Mouse (Mus musculus) gastrocnemius, adult 2 months (tissue): ENCODE measurements at regions not wholly inside any gene's neighbourhood (a gene's known extent, or its start where the extent isn't known, plus 50 kb on each side); places are given as distances from the start of the nearest gene placed in this dataset.

Experiments used
- DNase-seq: peaks from one replicate; pipeline ENCODE4 v3.0.0; 2022
- H3K27ac ChIP-seq: fragments of 200-600 bp; 2 replicates; pipeline ENCODE4 v1.8.1; 2022; ENCODE audit warnings: mild to moderate bottlenecking
- H3K4me3 ChIP-seq: fragments of 200-600 bp; 2 replicates; pipeline ENCODE4 v1.8.1; 2022; ENCODE audit warnings: mild to moderate bottlenecking, moderate library complexity
- CTCF ChIP-seq: fragments of 200-600 bp; IDR thresholded peaks from 2 replicates; pipeline ENCODE4 v1.8.1; 2022; ENCODE audit warnings: antibody characterized with exemption, mild to moderate bottlenecking, moderate library complexity
- intact Hi-C: fragments of 180-260 bp; cut with DNase I; formaldehyde crosslinking; loops from one replicate; pipeline ENCODE4 v1.15.1; 2025

DNA sequence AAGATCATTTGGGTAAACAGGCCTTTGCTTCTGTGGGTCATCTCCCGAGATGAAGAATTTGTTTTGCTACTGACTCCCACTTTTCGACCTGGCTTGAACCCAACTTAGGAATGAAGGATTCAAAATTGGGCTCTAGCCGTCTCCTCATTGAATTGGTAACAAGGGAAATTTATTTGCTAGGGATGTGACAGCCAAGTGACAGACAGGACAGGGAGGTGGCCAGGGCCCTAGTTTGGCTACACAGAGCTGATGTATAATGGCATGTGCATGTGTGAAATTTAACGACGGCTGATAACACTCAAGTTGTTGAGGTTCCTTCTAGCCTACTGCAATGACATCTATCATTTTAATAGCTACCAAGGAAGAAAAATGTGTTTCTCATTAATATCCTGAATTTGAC, 268.7 kb downstream of the Nedd1 start:
- H3K27ac ChIP-seq = no peak overlapping the region
- TF ChIP-seq CTCF = no peak

DNA sequence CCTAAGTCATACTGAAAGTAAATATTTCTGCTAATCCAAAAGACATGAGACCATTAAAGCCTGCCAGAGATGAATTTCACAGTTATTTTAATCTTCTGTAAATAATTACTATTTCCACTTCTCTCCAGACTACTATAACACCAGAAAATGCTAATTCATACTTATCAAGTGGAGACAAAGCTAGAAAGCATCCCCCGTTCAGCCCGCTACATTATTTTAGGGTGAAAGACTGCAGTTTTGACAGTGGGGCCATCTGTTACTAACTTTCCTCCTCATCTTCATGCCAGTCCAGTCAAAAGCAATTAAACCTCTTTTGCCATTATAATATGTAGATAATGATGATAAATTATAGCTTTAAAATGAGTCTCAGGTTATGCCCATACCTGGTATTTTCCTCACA, 276.3 kb downstream of the Nedd1 start:
- DNase-seq = no peak
- Histone ChIP-seq H3K27ac (no peak overlapping the region), H3K4me3 (no peak overlapping the region)
- no peak for TF ChIP-seq CTCF
- intact Hi-C loops = no loop called here

More for the DNA sequence above, 268.7 kb downstream of the Nedd1 start:
- DNase-seq = no peak
- intact Hi-C loops = no loop called here
- no peak overlapping the region for H3K4me3 ChIP-seq

DNA sequence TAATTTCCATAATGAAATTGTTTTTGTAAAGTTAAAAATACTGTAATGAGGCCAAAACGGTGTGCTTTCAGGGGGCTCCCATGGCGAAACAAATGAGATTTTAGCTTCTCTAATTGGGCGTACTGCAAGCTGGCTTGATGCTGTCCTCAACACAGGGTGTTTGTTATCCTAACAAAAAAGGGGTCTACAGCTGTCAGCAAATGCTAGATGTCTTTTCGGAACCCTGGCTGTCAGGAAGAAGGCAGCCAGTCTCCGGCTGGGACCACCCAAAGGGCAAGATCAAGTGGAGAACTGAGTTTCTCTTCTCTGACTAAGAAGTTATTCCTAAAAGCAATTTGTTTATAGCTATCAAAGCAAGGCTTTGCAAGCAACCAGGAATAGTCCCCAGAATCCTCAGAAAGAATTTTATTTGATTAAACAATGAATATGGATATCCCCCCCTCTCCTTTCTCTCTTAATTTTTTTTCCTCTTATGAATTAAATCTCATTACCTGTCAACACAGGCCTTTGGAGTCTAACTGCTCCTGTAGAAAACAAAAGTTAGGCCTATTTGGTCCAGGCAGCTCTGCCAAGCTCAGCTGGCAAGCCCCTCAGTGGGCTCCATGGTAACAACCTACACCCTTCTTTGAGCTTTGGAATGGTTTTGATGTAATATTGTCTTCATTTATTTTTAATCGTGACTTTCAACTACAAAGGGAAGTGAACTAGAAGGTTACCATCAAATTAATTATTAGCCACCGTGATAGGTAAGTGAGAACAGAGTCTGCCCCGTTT, 283.4 kb downstream of the Nedd1 start:
- intact Hi-C loops = no loop called here
- no peak overlapping the region for H3K27ac ChIP-seq
- H3K4me3 ChIP-seq = no peak overlapping the region
- DNase-seq = no peak
- TF ChIP-seq CTCF = no peak

DNA sequence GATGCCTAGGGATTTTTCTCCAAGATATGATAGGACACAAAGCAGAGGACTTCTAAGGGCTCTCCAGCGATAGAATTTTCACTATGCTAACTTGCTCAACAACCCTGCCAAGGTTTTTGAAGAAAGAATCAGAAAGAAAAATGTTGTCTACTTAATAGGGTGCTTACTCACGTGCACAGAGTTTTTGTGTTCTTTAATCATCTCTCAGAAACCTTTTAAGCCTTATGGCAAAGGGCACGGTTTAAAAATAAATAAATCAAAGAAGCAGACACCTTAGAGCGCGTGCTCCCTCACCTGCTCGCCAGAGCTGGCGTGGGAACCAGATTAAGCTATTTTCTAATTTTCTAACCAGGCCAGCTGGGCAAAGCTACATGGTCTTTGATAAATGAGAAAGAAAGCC, 293.0 kb downstream of the Nedd1 start:
- no peak for DNase-seq
- TF ChIP-seq CTCF = no peak
- intact Hi-C loops = no loop called here
- H3K27ac ChIP-seq = no peak overlapping the region
- H3K4me3 ChIP-seq = no peak overlapping the region

DNA sequence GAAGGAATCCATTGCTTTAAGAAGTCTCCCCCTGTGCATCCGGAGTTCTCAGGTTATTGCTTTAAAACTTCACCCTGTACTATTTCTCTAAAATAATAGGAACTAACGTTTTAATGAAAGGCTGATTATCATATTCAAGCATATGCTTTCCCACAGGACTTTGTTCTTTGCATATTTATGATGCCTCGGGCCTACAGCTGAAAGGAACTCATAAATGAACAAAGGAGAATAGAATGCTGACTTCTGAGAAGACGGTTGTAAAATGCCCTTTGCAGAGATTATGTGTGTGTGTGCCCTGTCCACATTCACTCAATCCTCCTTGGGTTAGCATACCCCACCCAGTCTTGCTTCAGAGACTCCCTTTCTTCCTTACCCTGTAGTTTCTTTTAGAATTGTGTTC, 294.2 kb downstream of the Nedd1 start:
- Histone ChIP-seq H3K4me3 (no peak overlapping the region), H3K27ac (no peak overlapping the region)
- no peak for TF ChIP-seq CTCF
- intact Hi-C loops = no loop called here
- DNase-seq = no peak

DNA sequence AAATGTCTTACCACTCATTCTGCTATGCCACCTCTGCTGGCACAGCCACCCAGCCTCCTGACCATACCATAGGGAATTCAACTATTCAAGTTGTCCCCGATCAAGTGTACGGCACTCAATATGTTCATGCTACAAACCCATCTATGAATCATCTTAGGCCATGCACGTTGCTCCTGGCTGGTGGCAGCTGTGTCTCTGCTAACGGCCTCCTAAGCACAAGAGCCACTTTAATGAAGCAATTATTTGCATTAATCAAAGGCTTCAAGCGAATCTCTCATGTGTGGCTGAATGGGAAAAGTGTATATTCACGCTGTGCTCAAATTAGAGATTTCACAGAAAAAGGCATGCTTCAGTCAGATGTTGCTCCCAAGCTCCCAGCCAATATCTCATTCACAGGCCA, 295.8 kb downstream of the Nedd1 start:
- TF ChIP-seq CTCF = no peak
- intact Hi-C loops = no loop called here
- Histone ChIP-seq H3K27ac (no peak overlapping the region), H3K4me3 (no peak overlapping the region)
- DNase-seq = no peak

DNA sequence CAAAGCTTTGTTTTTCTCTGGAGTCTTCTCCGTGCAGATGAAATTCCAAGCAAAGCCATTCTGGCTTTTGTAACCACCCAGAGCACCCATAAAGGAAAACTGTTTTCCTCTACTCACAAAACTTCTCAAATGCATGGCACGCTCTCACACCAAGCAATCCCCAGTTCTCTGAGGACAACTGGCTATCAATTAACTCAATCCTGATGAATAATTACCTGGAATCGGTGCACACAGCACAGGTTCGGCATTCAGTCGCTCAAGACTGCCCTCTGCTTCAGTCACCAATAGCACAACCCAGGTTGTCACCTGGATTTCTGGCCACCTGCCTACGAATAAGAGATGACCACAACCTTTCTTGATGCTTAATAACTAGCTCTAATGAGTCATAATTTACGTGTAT, 309.5 kb downstream of the Nedd1 start:
- intact Hi-C loops = no loop called here
- DNase-seq = no peak
- Histone ChIP-seq H3K4me3 (no peak overlapping the region), H3K27ac (no peak overlapping the region)
- TF ChIP-seq CTCF = no peak

DNA sequence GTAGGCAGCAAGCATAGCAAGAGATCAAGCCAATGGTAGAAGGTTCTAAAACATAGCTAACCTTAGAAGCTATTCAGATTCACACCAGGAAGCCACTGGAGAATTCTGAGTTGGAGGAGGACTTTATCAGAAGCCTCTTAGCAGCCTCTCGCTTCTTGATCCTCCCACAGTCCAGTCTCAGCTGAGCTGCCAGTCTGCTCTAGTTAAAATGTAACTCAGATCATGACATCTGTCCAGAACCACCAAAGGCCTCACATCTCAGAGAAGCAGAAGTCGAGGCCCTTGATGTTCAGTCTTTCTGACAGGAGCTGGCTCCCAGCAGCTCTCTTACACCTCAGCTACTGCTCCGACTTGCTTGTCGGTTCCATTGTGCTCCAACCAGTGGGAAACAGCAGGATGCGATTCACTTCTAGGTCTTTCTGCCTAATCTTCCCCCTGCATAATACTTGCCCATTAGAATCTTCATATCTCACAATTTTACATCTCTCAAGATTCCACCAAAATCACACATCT, 311.4 kb downstream of the Nedd1 start:
- Histone ChIP-seq H3K4me3 (no peak overlapping the region), H3K27ac (no peak overlapping the region)
- intact Hi-C loops = no loop called here
- no peak for TF ChIP-seq CTCF
- no peak for DNase-seq

DNA sequence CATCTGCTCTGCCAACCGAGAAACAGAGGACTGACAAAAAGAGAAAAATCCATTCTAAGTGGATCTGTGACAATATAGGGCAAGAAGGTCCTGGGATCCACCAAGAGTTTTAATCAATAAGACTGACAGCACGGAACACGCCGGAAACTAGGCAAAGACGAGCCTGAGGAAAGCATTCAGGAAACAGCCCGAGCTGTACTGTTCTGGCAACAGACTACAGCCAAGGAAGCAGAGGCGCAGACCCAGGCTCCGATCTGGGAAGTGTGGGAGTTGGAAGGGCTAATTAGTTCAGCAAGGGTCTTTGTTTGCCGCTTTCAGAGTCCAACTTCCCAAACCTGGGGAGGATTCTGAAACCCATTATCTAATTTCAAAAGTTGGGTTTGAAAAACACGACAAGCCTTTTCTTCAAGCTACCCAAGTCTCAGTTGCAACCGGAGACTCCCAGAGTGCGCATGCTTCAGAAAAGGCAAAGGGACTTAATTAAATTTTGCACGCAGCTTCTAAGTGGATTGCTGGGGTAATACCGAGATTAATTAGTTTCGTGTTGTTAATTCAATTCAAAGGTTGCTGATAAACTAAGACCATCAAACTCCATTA, 317.4 kb downstream of the Nedd1 start:
- no peak for DNase-seq
- Histone ChIP-seq H3K4me3 (no peak overlapping the region), H3K27ac (no peak overlapping the region)
- intact Hi-C loops = no loop called here
- TF ChIP-seq CTCF = no peak

DNA sequence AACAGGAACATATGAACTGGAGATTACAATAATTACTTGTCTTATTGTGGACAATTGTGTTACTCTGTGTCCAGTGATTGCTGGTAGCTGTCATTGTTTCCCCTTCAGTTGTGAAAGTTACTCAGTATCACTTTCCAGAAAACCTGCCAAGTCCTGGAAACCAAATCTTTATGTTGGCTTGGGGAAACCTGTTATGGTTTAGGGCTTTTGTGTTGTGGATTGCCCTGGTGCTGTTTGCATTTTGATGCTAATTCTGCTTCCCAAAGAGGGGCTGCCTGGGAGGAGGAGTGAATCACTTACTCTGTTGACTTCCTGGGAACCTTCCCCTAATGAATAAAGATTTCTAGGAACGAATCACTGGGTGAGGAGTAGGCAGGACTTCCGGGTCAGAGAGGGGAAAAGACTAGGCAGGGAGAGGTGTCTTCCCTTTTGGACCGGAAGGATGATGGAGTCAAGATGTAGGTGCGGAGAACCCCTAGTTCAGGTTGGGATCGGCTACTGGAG, 321.6 kb downstream of the Nedd1 start:
- no peak for DNase-seq
- no peak for TF ChIP-seq CTCF
- Histone ChIP-seq H3K27ac (no peak overlapping the region), H3K4me3 (no peak overlapping the region)
- intact Hi-C loops = no loop called here

DNA sequence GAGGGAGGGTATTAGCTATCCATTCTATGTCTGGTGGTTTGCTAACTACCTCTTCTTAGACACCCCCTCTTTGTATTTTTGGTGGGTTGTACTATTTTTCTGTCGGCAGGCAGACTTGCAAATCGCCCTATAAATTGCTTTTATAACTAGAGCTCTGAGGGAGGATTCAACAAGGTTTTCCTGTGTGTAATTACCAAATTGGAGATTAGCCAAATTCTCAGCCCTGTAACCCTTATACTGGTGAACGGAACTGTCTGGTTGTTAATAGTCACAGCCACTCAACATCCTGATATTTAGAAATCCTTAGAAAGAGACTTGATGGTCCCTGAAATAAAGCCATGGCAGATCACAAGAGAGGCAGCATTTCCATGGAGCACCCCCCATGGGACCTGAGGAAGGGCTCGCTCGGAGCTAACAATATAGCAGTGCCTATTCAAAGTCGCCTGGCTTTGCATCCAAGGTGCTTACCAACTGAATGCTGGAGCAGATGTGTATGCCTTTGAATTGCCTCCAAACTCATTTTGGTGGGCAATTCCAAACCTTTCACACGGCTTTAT, 333.0 kb downstream of the Nedd1 start:
- TF ChIP-seq CTCF = no peak
- intact Hi-C loops = no loop called here
- Histone ChIP-seq H3K27ac (no peak overlapping the region), H3K4me3 (no peak overlapping the region)
- DNase-seq = no peak

DNA sequence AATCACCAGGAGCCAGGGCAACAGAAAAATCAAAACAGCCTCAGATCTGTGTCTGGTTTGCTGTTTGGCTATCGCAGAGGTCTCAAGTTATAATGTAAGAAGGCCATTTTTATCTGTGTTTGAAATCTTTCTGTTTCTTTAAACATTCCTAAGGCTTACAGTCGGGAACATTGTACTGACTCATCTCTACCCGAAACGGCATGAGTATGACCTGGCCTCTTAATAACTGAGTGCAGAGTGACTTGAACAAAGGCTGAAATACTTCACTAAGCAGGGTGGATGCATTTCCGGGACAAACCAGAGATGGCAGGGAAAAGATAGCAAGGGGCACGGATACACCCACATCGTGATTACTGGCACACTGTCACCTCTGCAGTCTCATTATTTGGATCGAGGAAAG, 355.1 kb downstream of the Nedd1 start:
- no peak for DNase-seq
- intact Hi-C loops = no loop called here
- H3K27ac ChIP-seq = no peak overlapping the region
- no peak for TF ChIP-seq CTCF
- no peak overlapping the region for H3K4me3 ChIP-seq

DNA sequence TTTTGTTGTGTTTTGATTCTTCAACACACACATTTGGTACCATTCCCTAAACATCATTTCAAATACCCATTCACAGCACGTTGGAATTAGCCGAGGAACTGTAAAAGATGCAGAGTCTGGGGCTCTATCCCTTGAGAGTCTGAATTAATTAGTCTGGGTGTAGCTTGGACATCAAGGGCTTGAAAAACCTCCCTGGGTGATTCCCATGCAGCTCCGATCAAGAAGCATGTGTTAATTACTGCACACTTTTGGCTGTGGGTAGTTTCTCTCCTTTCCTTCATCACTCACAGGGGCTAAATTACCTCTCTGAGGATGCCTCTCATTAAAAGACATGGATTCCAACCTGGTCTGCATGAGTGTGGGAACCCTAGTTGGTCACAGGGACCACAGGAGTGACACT, 365.5 kb downstream of the Nedd1 start:
- H3K27ac ChIP-seq = no peak overlapping the region
- no peak for DNase-seq
- TF ChIP-seq CTCF = no peak
- H3K4me3 ChIP-seq = no peak overlapping the region
- intact Hi-C loops = no loop called here
